In genomic region chr7:118884969-118885368, GRCm38 (mm10) we compare ENCODE assay signal across 27 mouse cellular contexts. TPM values are rescaled to one million over a fixed set of nuclear protein-coding genes. Genes with fewer than 3 reads are reported as not detected.
DNase-seq lines count a peak whose midpoint lies in the region; ATAC-seq and TF ChIP-seq lines count a peak whose summit lies in the region.
"Had no signal": no experiment of that assay in that cellular context is flagged by ENCODE, and none has a peak within 500 bp of the region (broad histone marks: within the 10 kb centered on the region; RNA-seq: fewer than 3 reads in every experiment).

No protein-coding gene starts in this region.

- no peak for TF ChIP-seq CTCF in left cerebral cortex, adult 2 months (IDR thresholded peaks at IDR 0.05)

- no peak for DNase-seq in frontal cortex, postnatal 25 days (ENCODE audit: low spot score in 2 of 2)
- peak; percentile 26 for DNase-seq in layer of hippocampus, adult 9-11 months
- DNase-seq in layer of hippocampus, postnatal 10 days (ENCODE audit: low spot score in 2 of 2): no peak
- DNase-seq in adrenal gland, postnatal 36 days: peak; percentile 37 to 44
- DNase-seq in left cerebral cortex, adult 2 months (ENCODE audit: extremely low spot score in 1 of 2, low spot score in 2 of 2): no peak
- DNase-seq in ovary, postnatal 36 days (ENCODE audit: low spot score): no peak
- DNase-seq: cerebellum, adult 9-10 months; cerebellum, postnatal 36 days; embryo, embryonic 11 days; gastrocnemius, postnatal 14 days; heart, postnatal 36 days; kidney, adult 11 months; kidney, postnatal 25 days; thymus, postnatal 14 days had no signal

- intact Hi-C loops in left cerebral cortex, adult 2 months (cut with DNase I): no loop called here

- no peak overlapping the region for H3K27ac ChIP-seq in left cerebral cortex, adult 2 months
- H3K27ac ChIP-seq: embryonic facial prominence, embryonic 13.5 days; heart, embryonic 10.5 days; hindbrain, embryonic 14.5 days; kidney, embryonic 15.5 days; limb, embryonic 13.5 days; lung, embryonic 15.5 days; midbrain, embryonic 10.5 days; midbrain, embryonic 15.5 days; stomach, embryonic 15.5 days had no signal

- H3K4me3 ChIP-seq in left cerebral cortex, adult 2 months: no peak overlapping the region
- H3K4me3 ChIP-seq: embryonic facial prominence, embryonic 13.5 days; erythroblast, embryonic 14.5 days; heart, embryonic 10.5 days; kidney, embryonic 15.5 days; limb, embryonic 13.5 days; lung, embryonic 15.5 days; midbrain, embryonic 10.5 days; midbrain, embryonic 15.5 days; stomach, embryonic 15.5 days had no signal

- peak; percentile 44; the same call in 1 of the 2 replicates for ATAC-seq in frontal cortex, adult (ENCODE audit: low TSS enrichment)
- ATAC-seq: CD4-positive, CD25-positive, alpha-beta regulatory T cell, adult 4 months; forebrain, embryonic 16.5 days; midbrain, embryonic 15.5 days had no signal

RNA-seq across cellular contexts. Expression of gene Knop1, which starts 28.9 kb away (rescaled TPM):
- total RNA-seq in layer of hippocampus, postnatal 10 days (2021): 10 to 100 TPM; 36.3 to 36.5 TPM
- total RNA-seq in adrenal gland, postnatal 36 days (2021): 10 to 100 TPM; 48.6 to 68.5 TPM
- total RNA-seq in left cerebral cortex, adult 2 months (2021): 10 to 100 TPM; 25.9 to 27.0 TPM

RNA-seq across cellular contexts. Expression of gene Iqck, which starts 29.4 kb away (rescaled TPM):
- 1 to 10 TPM; 3.3 to 4.5 TPM for total RNA-seq in layer of hippocampus, postnatal 10 days (2021)
- 10 to 100 TPM; 18.4 to 20.5 TPM for total RNA-seq in adrenal gland, postnatal 36 days (2021)
- 1 to 10 TPM; 3.7 to 4.3 TPM for total RNA-seq in left cerebral cortex, adult 2 months (2021)

Comparison
In these comparisons a context has a peak if more than half of its experiments do, and no peak if none do; other contexts are left out.
1. DNase-seq: peak in layer of hippocampus, adult 9-11 months (single experiment) and adrenal gland, postnatal 36 days (2 of 2); none in frontal cortex, postnatal 25 days (0 of 2), layer of hippocampus, postnatal 10 days (0 of 2), left cerebral cortex, adult 2 months (0 of 2) and ovary, postnatal 36 days (single experiment).